Mouse (Mus musculus) liver, postnatal 0 days (tissue): ENCODE data around the gene Prdm2. TPM values are rescaled to one million over a fixed set of nuclear protein-coding genes. Genes with fewer than 3 reads are reported as not detected.
A peak's percentile ranks its signal among the peaks of the same experiment; 100 is the strongest.

ENCODE experiments used
- ATAC-seq: fragments of 200-750 bp; cut with Nextera tagmentation; 2 replicates; pipeline ENCODE4 v1.8.0; 2017; ENCODE audit warnings: mild to moderate bottlenecking, moderate library complexity
- DNase-seq: peaks from one replicate; pipeline ENCODE4 v3.0.0-alpha.2; 2016
- H3K27ac ChIP-seq: fragments of 300-500 bp; sonication (generic); 2 replicates; pipeline ENCODE4 v1.5.1; 2014; ENCODE audit warnings: antibody characterized with exemption, moderate library complexity, mild to moderate bottlenecking, low read depth
- H3K27me3 ChIP-seq: fragments of 300-500 bp; sonication (generic); 2 replicates; pipeline ENCODE4 v1.6.1; 2014; ENCODE audit warnings: low read length, control low read depth, mixed read lengths; ENCODE audit not compliant: insufficient read depth
- H3K36me3 ChIP-seq: fragments of 300-500 bp; sonication (generic); replicated peaks from 2 replicates; pipeline ENCODE4 v1.6.1; 2014; ENCODE audit warnings: mild to moderate bottlenecking, control low read depth, low read length, moderate library complexity, mixed read lengths; ENCODE audit not compliant: insufficient read depth
- H3K4me1 ChIP-seq: fragments of 300-500 bp; sonication (generic); 2 replicates; pipeline ENCODE4 v1.6.1; 2014; ENCODE audit warnings: antibody characterized with exemption, mild to moderate bottlenecking, control low read depth; ENCODE audit not compliant: insufficient read depth
- H3K4me2 ChIP-seq: fragments of 300-500 bp; sonication (generic); 2 replicates; pipeline ENCODE4 v1.6.1; 2014; ENCODE audit warnings: low read depth, mild to moderate bottlenecking, low read length, moderate library complexity, mixed read lengths
- H3K4me3 ChIP-seq: fragments of 300-500 bp; sonication (generic); 2 replicates; pipeline ENCODE4 v1.5.1; 2014; ENCODE audit warnings: low read depth, low read length
- H3K9ac ChIP-seq: fragments of 300-500 bp; sonication (generic); replicated peaks from 2 replicates; pipeline ENCODE4 v1.6.1; 2014; ENCODE audit warnings: mild to moderate bottlenecking, moderate library complexity
- H3K9me3 ChIP-seq: fragments of 300-500 bp; sonication (generic); 2 replicates; pipeline ENCODE4 v1.6.1; 2016; ENCODE audit warnings: mild to moderate bottlenecking, control low read depth, low read length, mixed read lengths
- CTCF ChIP-seq: sonication (generic); IDR thresholded peaks from 2 replicates; pipeline ENCODE4 v1.5.1; 2016; ENCODE audit warnings: antibody characterized with exemption, low read depth
- EP300 ChIP-seq: IDR thresholded peaks from 2 replicates; pipeline ENCODE4 v1.6.1; 2016; ENCODE audit warnings: antibody characterized with exemption, low read depth, mild to moderate bottlenecking
- WGBS: fragments of 180-500 bp; shearing (Covaris S2); extraction: QIAGEN DNeasy Blood & Tissue Kit; methylation state at CpG from one replicate; pipeline ENCODE4 v1.1.7; 2014; ENCODE audit not compliant: insufficient replicate concordance; 5-methylcytosine and 5-hydroxymethylcytosine counted together
- polyA plus RNA-seq: library from polyadenylated mRNA; unstranded; fragments of >200 nt; fragmentation: Nextera tagmentation; extraction: Ambion mirVana; gene quantifications from 2 replicates; pipeline ENCODE4 v1.2.1, GENCODE M21; 2015

Prdm2 gene
- polyA plus RNA-seq, 1 experiment from 2014 or later = 4.1 TPM

GRCm38 (mm10) chr4:143198371-143198770 is 14.4 kb downstream of the Prdm2 start:
- no peak overlapping the region for H3K4me2 ChIP-seq
- ATAC-seq (no peak), DNase-seq (no peak)
- H3K27ac ChIP-seq = no peak overlapping the region
- no peaks in the 10 kb centered on the region for H3K27me3 ChIP-seq
- no peaks in the 10 kb centered on the region for H3K9me3 ChIP-seq
- no peaks in the 10 kb centered on the region for H3K36me3 ChIP-seq
- TF ChIP-seq CTCF (no peak), EP300 (no peak)
- 0 out of 2 replicates have a peak, but pooled peaks cover 6% of the 10 kb centered on the region for H3K4me1 ChIP-seq
- 27% methylated on average over 3 of the region's 3 CpGs for WGBS
- H3K4me3 ChIP-seq = no peak overlapping the region
- no peak overlapping the region for H3K9ac ChIP-seq

GRCm38 (mm10) chr4:143197845-143198356 is 14.9 kb downstream of the Prdm2 start:
- H3K4me3 ChIP-seq = no peak overlapping the region
- H3K36me3 ChIP-seq = no peaks in the 10 kb centered on the region
- no peak for DNase-seq
- 46% methylated on average over 5 of the region's 5 CpGs for WGBS
- no peak for ATAC-seq
- no peak for TF ChIP-seq EP300
- TF ChIP-seq CTCF = no peak
- no peaks in the 10 kb centered on the region for H3K27me3 ChIP-seq
- H3K9ac ChIP-seq = no peak overlapping the region
- H3K4me1 ChIP-seq = 0 out of 2 replicates have a peak, but pooled peaks cover 6% of the 10 kb centered on the region
- no peak overlapping the region for H3K4me2 ChIP-seq
- H3K27ac ChIP-seq = no peak overlapping the region
- no peaks in the 10 kb centered on the region for H3K9me3 ChIP-seq

- Histone ChIP-seq H3K27me3 (no peaks in the 10 kb centered on the region), H3K4me2 (no peak overlapping the region), H3K4me1 (peaks cover 26% of the 10 kb centered on the region), H3K4me3 (no peak overlapping the region), H3K27ac (no peak overlapping the region), H3K9me3 (no peaks in the 10 kb centered on the region), H3K9ac (no peak overlapping the region), H3K36me3 (no peaks in the 10 kb centered on the region)
- DNase-seq = no peak
- ATAC-seq = peak; percentile 77
- 60% methylated on average over 5 of the region's 5 CpGs for WGBS
- TF ChIP-seq CTCF = no peak
- no peak for TF ChIP-seq EP300
Observed at GRCm38 (mm10) chr4:143194328-143194727, 18.5 kb downstream of the Prdm2 start.

- Histone ChIP-seq H3K4me2 (no peak overlapping the region), H3K4me1 (peaks cover 27% of the 10 kb centered on the region), H3K27me3 (no peaks in the 10 kb centered on the region), H3K36me3 (no peaks in the 10 kb centered on the region), H3K4me3 (no peak overlapping the region), H3K9me3 (no peaks in the 10 kb centered on the region), H3K27ac (no peak overlapping the region), H3K9ac (no peak overlapping the region)
- WGBS = 86% methylated on average over 6 of the region's 6 CpGs
- ATAC-seq = no peak
- TF ChIP-seq CTCF (no peak), EP300 (no peak)
- no peak for DNase-seq
Observed at GRCm38 (mm10) chr4:143193164-143193563, 19.6 kb downstream of the Prdm2 start.

- H3K27ac ChIP-seq = peak overlapping the region; percentile 55
- DNase-seq (no peak), ATAC-seq (peak; percentile 55; the same call in 1 of the 2 replicates)
- 75% methylated on average over 3 of the region's 3 CpGs for WGBS
- H3K9me3 ChIP-seq = no peaks in the 10 kb centered on the region
- no peak overlapping the region for H3K4me2 ChIP-seq
- peaks cover 27% of the 10 kb centered on the region for H3K4me1 ChIP-seq
- no peak overlapping the region for H3K9ac ChIP-seq
- H3K27me3 ChIP-seq = no peaks in the 10 kb centered on the region
- no peak overlapping the region for H3K4me3 ChIP-seq
- H3K36me3 ChIP-seq = no peaks in the 10 kb centered on the region
- TF ChIP-seq CTCF (no peak), EP300 (no peak)
Observed at GRCm38 (mm10) chr4:143191783-143192182, 21.0 kb downstream of the Prdm2 start.

- H3K9ac ChIP-seq = no peak overlapping the region; the same call in 1 of the 2 replicates
- H3K27ac ChIP-seq = peak overlapping the region; percentile 55; the same call in 1 of the 2 replicates
- no peaks in the 10 kb centered on the region for H3K9me3 ChIP-seq
- peak overlapping the region; percentile 48 for H3K4me2 ChIP-seq
- WGBS = 30% methylated on average over 4 of the region's 4 CpGs
- H3K27me3 ChIP-seq = no peaks in the 10 kb centered on the region
- no peaks in the 10 kb centered on the region for H3K36me3 ChIP-seq
- no peak for ATAC-seq
- no peak for DNase-seq
- H3K4me1 ChIP-seq = peaks cover 35% of the 10 kb centered on the region
- no peak overlapping the region for H3K4me3 ChIP-seq
- TF ChIP-seq CTCF (no peak), EP300 (no peak)
Observed at GRCm38 (mm10) chr4:143190657-143191056, 22.1 kb downstream of the Prdm2 start.
